Mouse (Mus musculus): ENCODE measurements around the gene Anks1b. TPM values are rescaled to one million over a fixed set of nuclear protein-coding genes. Genes with fewer than 3 reads are reported as not detected.

Gene Anks1b
- total RNA-seq, 2 experiments from 2014 or later, result 0.30 to 0.99 TPM

GRCm38 (mm10) chr10:89946636-89947349, 73.5 kb downstream of the Anks1b start:
- DNase-seq (ENCODE audit: low spot score in 2 of 2), result no peak

GRCm38 (mm10) chr10:89974361-89974760, 101.1 kb downstream of the Anks1b start:
- no peak for DNase-seq (ENCODE audit: low spot score in 2 of 2)

GRCm38 (mm10) chr10:89975431-89975841, 102.1 kb downstream of the Anks1b start:
- DNase-seq (ENCODE audit: low spot score in 2 of 2), result no peak

- DNase-seq (ENCODE audit: low spot score in 2 of 2), result no peak
Observed at GRCm38 (mm10) chr10:89976577-89976976, 103.3 kb downstream of the Anks1b start.

GRCm38 (mm10) chr10:89994171-89994570, 120.9 kb downstream of the Anks1b start:
- DNase-seq (ENCODE audit: low spot score in 2 of 2), result no peak

GRCm38 (mm10) chr10:89995621-89996428, 122.5 kb downstream of the Anks1b start:
- no peak for DNase-seq (ENCODE audit: low spot score in 2 of 2)

GRCm38 (mm10) chr10:90003980-90004729, 130.8 kb downstream of the Anks1b start:
- no peak for DNase-seq (ENCODE audit: low spot score in 2 of 2)

GRCm38 (mm10) chr10:90004882-90005281, 131.6 kb downstream of the Anks1b start:
- no peak for DNase-seq (ENCODE audit: low spot score in 2 of 2)

- no peak for DNase-seq (ENCODE audit: low spot score in 2 of 2)
Observed at GRCm38 (mm10) chr10:90033037-90033436, 159.7 kb downstream of the Anks1b start.

- DNase-seq (ENCODE audit: low spot score in 2 of 2), result no peak
Observed at GRCm38 (mm10) chr10:90043287-90043686, 170.0 kb downstream of the Anks1b start.

GRCm38 (mm10) chr10:90043773-90044172, 170.5 kb downstream of the Anks1b start:
- DNase-seq (ENCODE audit: low spot score in 2 of 2), result no peak

- DNase-seq (ENCODE audit: low spot score in 2 of 2), result no peak
Observed at GRCm38 (mm10) chr10:90044229-90044628, 170.9 kb downstream of the Anks1b start.

- DNase-seq (ENCODE audit: low spot score in 2 of 2), result no peak
Observed at GRCm38 (mm10) chr10:90068651-90069050, 195.3 kb downstream of the Anks1b start.

- DNase-seq (ENCODE audit: low spot score in 2 of 2), result no peak
Observed at GRCm38 (mm10) chr10:90077930-90078329, 204.6 kb downstream of the Anks1b start.

GRCm38 (mm10) chr10:90081151-90081550, 207.8 kb downstream of the Anks1b start:
- DNase-seq (ENCODE audit: low spot score in 2 of 2), result no peak

GRCm38 (mm10) chr10:90081630-90082029, 208.3 kb downstream of the Anks1b start:
- no peak for DNase-seq (ENCODE audit: low spot score in 2 of 2)

- DNase-seq (ENCODE audit: low spot score in 2 of 2), result no peak
Observed at GRCm38 (mm10) chr10:90093877-90094276, 220.6 kb downstream of the Anks1b start.

GRCm38 (mm10) chr10:90112662-90113061, 239.4 kb downstream of the Anks1b start:
- DNase-seq (ENCODE audit: low spot score in 2 of 2), result no peak

- no peak for DNase-seq (ENCODE audit: low spot score in 2 of 2)
Observed at GRCm38 (mm10) chr10:90116867-90117266, 243.6 kb downstream of the Anks1b start.

- no peak for DNase-seq (ENCODE audit: low spot score in 2 of 2)
Observed at GRCm38 (mm10) chr10:90117836-90118235, 244.5 kb downstream of the Anks1b start.

- no peak for DNase-seq (ENCODE audit: low spot score in 2 of 2)
Observed at GRCm38 (mm10) chr10:90137538-90137937, 264.2 kb downstream of the Anks1b start.

- no peak for DNase-seq (ENCODE audit: low spot score in 2 of 2)
Observed at GRCm38 (mm10) chr10:90140947-90141346, 267.6 kb downstream of the Anks1b start.
